Mouse (Mus musculus): Measurements from ENCODE around the gene Scp2d1.
"Not testable (repeated sequence)": the region's sequence is repeated elsewhere in the genome, so short reads cannot be mapped to it uniquely, and the experiment has no call there.

Scp2d1 gene

GRCm38 (mm10) chr2:144823356-144823755 is at the start of gene Scp2d1:
Gene Scp2d1, plus strand, starts transcription at chr2:144823656.
- DNase-seq, result not testable (repeated sequence)

DNA sequence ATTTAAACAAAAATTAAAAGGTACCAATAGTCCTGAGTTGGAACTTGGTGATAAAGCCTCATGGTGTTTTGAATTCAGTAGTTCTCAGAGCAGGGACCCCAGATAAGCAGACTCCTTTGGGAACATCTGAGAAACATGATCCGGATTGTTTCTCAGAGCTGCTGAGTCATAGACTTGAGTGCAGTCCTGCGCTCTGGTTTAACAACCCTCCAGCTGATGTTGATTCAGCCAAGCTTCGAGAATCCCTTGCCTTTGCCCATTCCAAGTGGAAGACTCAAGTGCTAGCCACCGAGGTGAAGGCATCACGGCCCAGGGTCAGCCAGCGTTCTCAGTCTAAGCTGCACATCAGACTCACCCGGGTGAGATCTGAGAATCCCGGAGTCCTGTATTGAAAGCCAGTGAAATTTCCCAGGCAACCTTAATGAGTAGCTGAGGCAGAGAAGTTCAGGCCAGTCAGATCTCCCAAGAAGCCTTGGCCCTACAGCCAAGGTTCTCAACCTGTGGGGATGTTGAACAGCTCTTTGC is 48.8 kb upstream of the Scp2d1 start:
- DNase-seq, result no peak

GRCm38 (mm10) chr2:144775626-144776025 is 47.8 kb upstream of the Scp2d1 start:
- DNase-seq, result no peak

- DNase-seq, result no peak
Observed at GRCm38 (mm10) chr2:144779263-144779662, 44.2 kb upstream of the Scp2d1 start.

- no peak for DNase-seq
Observed at GRCm38 (mm10) chr2:144780731-144781130, 42.7 kb upstream of the Scp2d1 start.

DNA sequence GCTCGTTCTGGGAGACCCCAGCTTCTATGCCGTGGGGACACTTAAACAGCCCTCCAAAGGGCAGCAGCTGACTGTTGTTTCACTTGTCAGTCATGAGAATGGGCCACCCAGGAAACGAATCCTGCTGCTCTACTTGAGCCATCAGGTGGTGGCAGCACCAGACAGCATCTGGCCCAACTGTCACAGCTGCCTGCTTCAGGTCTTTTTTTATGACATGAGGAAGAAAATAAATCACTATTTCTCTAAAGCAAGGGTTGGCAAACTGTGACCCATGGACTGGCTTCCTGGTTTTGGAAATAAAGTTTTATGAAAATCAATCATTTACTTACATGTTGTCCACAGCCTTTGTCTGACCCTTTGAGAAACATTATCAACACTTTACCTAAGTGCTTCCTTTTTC is 41.6 kb upstream of the Scp2d1 start:
- no peak for DNase-seq

DNA sequence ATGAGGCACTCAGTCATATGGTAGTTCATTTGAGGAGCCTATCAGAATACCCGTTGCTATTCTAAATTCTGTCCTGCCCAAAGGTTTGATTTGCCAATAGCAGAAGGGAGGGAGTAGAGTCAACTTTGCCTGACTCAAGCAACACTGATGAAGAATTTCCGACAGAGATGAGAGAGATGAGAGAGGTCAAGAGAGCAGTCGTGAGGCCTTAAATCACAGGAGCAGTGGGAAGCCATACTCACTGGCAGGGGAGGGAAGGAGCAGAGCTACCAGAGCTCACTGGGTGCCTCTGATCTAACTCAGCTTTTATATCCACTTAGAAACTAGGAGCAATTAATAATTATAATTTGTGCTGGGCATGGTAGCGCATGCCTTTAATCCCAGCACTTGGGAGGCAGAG is 41.0 kb upstream of the Scp2d1 start:
- DNase-seq, result no peak

- DNase-seq, result no peak
Observed at GRCm38 (mm10) chr2:144783190-144783589, 40.3 kb upstream of the Scp2d1 start.

DNA sequence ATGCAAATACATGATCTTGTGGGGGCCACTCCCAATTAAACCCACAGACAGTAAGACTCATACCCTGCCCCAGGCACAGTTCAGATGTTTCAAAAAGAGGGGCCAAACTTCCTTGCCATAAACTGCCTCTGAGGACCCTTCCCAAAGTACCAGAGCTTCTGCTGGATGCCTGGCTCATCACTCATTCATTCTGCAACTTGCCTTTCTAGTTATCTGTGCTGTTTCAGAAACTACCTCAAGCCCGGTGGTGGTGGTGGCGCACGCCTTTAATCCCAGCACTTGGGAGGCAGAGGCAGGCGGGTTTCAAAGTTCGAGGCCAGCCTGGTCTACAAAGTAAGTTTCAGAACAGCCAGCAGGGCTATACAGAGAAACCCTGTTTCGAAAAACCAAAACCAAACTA is 39.6 kb upstream of the Scp2d1 start:
- DNase-seq, result no peak

- DNase-seq, result no peak
Observed at GRCm38 (mm10) chr2:144791671-144792294, 31.7 kb upstream of the Scp2d1 start.

GRCm38 (mm10) chr2:144797515-144797914 is 25.9 kb upstream of the Scp2d1 start:
- DNase-seq, result no peak

GRCm38 (mm10) chr2:144807766-144808754 is 15.4 kb upstream of the Scp2d1 start:
- no peak for DNase-seq

DNA sequence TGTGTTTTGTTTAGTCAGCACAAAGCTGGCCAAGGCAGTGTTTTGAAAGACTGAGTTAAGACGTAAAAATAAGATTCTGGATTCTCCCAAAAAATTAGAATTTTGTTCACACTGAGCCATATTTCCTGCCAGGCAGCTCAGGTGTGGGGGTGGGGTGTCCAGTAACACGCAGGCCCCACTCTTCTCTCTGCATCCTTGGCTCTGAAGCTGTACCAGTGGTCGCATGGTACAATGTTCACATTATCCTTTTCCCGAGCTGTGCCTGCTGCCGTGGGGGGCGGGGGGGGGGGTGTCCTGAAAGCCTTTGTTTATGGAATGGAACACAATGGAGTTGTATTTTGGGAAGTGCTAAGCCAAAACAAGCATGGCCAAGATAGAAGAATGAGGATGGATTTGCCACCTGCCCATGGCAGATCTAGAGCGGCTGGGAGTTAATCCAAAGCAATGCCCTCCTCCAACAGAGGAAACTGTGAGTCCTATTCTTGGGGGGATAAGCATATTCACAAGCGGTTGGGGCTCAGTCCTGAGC is 5.1 kb downstream of the Scp2d1 start:
- no peak for DNase-seq

DNA sequence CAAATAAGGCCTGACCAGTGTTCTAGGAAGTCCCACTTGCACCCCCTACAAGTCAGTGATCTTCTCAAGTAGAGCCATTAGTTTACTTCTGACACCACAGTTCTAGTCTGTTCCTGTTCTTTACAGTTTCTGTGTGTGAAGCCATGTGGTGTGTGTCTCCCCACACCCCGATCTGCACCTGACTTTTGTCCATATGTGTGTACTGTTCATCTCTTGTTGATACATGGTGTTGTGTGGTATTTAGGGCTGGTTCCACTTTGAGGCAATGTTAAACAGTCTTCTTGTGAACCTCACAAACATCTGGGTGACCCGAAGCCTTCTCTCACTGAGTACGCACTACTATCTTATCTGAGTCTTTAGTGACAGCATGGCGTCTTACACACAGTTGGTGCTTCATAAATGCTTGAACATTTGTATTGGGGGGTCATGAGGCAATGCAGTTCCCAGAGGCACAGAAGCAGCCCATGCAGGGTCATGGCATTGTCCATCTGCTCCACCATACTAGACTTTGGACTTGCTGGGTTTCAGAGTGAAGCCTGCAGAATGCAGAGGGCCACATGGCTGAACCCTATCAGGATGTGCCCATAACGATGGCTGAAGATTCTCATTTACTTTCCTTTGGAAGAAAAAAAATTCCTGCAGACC is 13.3 kb downstream of the Scp2d1 start:
- no peak for DNase-seq

DNA sequence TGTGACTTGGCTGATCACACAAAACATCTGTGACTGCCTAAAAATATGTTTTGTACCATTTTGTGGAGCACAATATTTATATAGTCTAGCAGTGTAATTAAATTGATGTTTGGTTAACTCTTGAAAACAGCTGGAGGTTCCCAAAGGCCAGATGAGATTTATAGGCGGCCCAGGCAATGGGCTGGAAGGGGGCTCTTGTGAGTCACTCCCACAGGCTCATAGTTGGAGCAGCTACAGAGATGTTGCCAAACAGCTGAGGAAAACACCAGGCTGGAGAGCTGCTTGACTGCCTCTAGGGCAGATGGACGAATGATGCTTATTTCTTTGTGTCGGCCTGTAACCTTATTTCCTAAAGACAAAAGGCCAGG is 13.8 kb downstream of the Scp2d1 start:
- DNase-seq, result no peak

GRCm38 (mm10) chr2:144868827-144869226 is 45.4 kb downstream of the Scp2d1 start:
- no peak for DNase-seq

Measured in thymus, postnatal 25 days (tissue).